Mouse (Mus musculus) heart, postnatal 0 days (tissue): ENCODE measurements at regions not wholly inside any gene's neighbourhood (a gene's known extent, or its start where the extent isn't known, plus 50 kb on each side); places are given as distances from the start of the nearest gene placed in this dataset.

Experiments used
- ATAC-seq: fragments of 200-750 bp; cut with Nextera tagmentation; 2 replicates; pipeline ENCODE4 v1.8.0; 2017; ENCODE audit warnings: low read depth, moderate number of reproducible peaks, moderate library complexity; ENCODE audit not compliant: insufficient read depth
- DNase-seq: peaks from one replicate; pipeline ENCODE4 v3.0.0-alpha.2; 2016; ENCODE audit warnings: low spot score
- H3K27ac ChIP-seq: fragments of 300-500 bp; sonication (generic); 2 replicates; pipeline ENCODE4 v1.5.1; 2014; ENCODE audit warnings: low read depth, mild to moderate bottlenecking
- H3K27me3 ChIP-seq: fragments of 300-500 bp; sonication (generic); 2 replicates; pipeline ENCODE4 v1.6.1; 2014; ENCODE audit warnings: low read length, mixed read lengths; ENCODE audit not compliant: control insufficient read depth, insufficient read depth
- H3K36me3 ChIP-seq: fragments of 300-500 bp; sonication (generic); replicated peaks from 2 replicates; pipeline ENCODE4 v1.6.1; 2014; ENCODE audit warnings: low read length, mixed read lengths; ENCODE audit not compliant: control insufficient read depth, insufficient read depth
- H3K4me1 ChIP-seq: fragments of 300-500 bp; sonication (generic); 2 replicates; pipeline ENCODE4 v1.6.1; 2014; ENCODE audit warnings: antibody characterized with exemption; ENCODE audit not compliant: control insufficient read depth, insufficient read depth
- H3K4me2 ChIP-seq: fragments of 300-500 bp; sonication (generic); 2 replicates; pipeline ENCODE4 v1.6.1; 2014; ENCODE audit warnings: low read depth, mild to moderate bottlenecking, low read length, moderate library complexity
- H3K4me3 ChIP-seq: fragments of 300-500 bp; sonication (generic); 2 replicates; pipeline ENCODE4 v1.5.1; 2014; ENCODE audit warnings: low read depth, low read length
- H3K9ac ChIP-seq: fragments of 300-500 bp; sonication (generic); replicated peaks from 2 replicates; pipeline ENCODE4 v1.6.1; 2014; ENCODE audit warnings: low read depth, low read length, mixed read lengths
- H3K9me3 ChIP-seq: fragments of 300-500 bp; sonication (generic); replicated peaks from 2 replicates; pipeline ENCODE4 v1.6.1; 2016; ENCODE audit warnings: low read length; ENCODE audit not compliant: control insufficient read depth
- CTCF ChIP-seq: IDR thresholded peaks from 2 replicates; pipeline ENCODE4 v1.5.1; 2016; ENCODE audit warnings: antibody characterized with exemption, control low read depth, low read depth
- EP300 ChIP-seq: IDR thresholded peaks from 2 replicates; pipeline ENCODE4 v1.6.1; 2016; ENCODE audit warnings: antibody characterized with exemption, low read depth
- WGBS: fragments of 180-500 bp; shearing (Covaris S2); extraction: QIAGEN DNeasy Blood & Tissue Kit; methylation state at CpG from one replicate; pipeline ENCODE4 v1.1.7; 2014; 5-methylcytosine and 5-hydroxymethylcytosine counted together

DNA sequence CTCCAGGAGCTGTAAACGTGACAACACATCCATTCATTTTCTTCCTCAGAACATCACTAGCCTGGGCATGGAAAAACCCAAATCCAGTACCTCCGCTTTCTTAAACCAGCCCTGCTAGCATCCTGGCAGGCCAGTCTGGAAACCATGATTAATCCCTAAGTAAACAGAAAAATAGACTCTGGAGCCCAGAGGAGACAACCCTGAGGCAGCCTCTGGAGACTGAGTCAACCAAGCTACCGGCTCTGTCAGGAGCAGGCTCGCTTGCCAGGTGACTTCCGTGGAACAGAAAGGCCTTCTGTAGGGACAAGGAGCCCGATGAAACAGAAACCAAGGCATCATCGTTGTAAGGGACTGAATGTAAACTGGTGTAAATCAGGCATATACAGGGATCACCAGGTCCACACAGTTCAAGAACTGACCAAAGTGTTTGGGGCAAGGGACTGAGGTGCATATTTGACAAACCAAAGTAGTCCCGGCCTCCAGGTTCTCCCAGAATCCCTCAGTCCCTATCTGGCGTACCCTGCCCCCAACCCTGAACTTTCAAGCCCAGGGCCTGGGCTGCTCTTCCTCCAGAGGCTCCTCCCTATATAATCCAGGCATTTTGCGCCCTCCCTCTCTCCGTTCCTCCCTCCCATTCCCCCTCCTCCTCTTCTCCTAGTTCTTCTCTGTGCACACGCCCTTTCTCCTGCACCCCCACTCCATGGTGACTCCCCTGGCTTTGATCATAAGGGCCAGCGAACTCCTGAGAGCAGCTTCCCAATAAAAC is 54.6 kb upstream of the Ivns1abp start:
- no peak overlapping the region for H3K27ac ChIP-seq
- 69% methylated on average over 13 of the region's 13 CpGs for WGBS
- H3K9ac ChIP-seq, result no peak overlapping the region
- no peaks in the 10 kb centered on the region for H3K9me3 ChIP-seq
- TF ChIP-seq EP300, result no peak
- no peak for TF ChIP-seq CTCF
- peaks cover 9% of the 10 kb centered on the region; the same call in 1 of the 2 replicates for H3K4me1 ChIP-seq
- DNase-seq (no peak), ATAC-seq (no peak)
- H3K36me3 ChIP-seq, result no peaks in the 10 kb centered on the region
- no peak overlapping the region for H3K4me2 ChIP-seq
- H3K27me3 ChIP-seq, result no peaks in the 10 kb centered on the region
- no peak overlapping the region for H3K4me3 ChIP-seq

DNA sequence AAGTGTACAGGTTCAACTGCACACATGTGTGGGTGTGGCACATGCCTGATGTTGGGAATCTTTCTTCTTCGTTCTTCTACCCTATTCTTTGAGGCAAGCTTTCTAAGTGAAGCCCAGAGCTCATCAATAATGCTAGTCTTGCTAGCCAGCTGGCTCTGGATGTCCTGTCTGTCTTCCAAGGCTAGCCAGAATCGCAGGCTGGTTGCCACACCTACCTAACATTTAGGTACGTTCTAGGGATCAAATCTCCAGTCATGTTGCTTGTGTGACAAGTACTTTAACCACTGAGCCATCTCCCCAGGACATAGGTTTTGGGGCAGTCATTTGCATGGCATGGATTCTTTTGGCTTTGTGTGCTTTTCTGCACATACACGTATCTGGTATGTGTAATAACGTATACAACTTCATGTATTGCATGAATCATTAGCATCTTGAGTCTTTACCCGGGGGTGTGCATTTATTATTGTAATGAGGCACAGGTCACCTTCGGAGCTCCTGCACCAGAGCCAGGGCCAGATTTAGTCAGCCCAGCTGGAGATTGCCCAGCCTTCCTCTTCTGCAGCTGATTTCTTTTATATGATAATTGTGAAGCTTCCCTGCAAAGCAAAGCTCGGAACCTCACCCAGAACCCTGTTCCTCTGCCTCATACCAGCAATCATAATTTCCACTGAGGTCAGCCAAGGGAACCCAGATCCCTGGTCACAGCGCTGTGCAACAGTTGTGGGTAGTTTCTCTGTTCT is 50.8 kb upstream of the Ivns1abp start:
- no peak overlapping the region for H3K9ac ChIP-seq
- no peaks in the 10 kb centered on the region for H3K4me1 ChIP-seq
- DNase-seq, result no peak
- TF ChIP-seq EP300, result no peak
- no peak for TF ChIP-seq CTCF
- 73% methylated on average over 9 of the region's 9 CpGs for WGBS
- H3K4me2 ChIP-seq, result no peak overlapping the region
- no peaks in the 10 kb centered on the region for H3K9me3 ChIP-seq
- H3K36me3 ChIP-seq, result no peaks in the 10 kb centered on the region
- no peak for ATAC-seq
- H3K27ac ChIP-seq, result no peak overlapping the region
- H3K4me3 ChIP-seq, result no peak overlapping the region
- no peaks in the 10 kb centered on the region for H3K27me3 ChIP-seq
